Mouse (Mus musculus) cerebellum, adult 2 months (tissue): ENCODE data around the gene Sptssb.

Experiments used
- CTCF ChIP-seq: fragments of 200-500 bp; IDR thresholded peaks from 2 replicates; pipeline ENCODE4 v1.5.1; 2011; ENCODE audit warnings: low read depth, mild to moderate bottlenecking, control low read depth, low read length, moderate library complexity, borderline replicate concordance; ENCODE audit not compliant: insufficient read depth
- POLR2A ChIP-seq: fragments of 200-500 bp; IDR thresholded peaks from 2 replicates; pipeline ENCODE4 v1.6.1; 2011; ENCODE audit warnings: low read length, control low read depth, borderline replicate concordance; ENCODE audit not compliant: insufficient read depth

- TF ChIP-seq CTCF = peak; percentile 51; the same call in 1 of the 2 replicates
- TF ChIP-seq POLR2A = peak; percentile 83; the same call in 1 of the 2 replicates
Observed at GRCm38 (mm10) chr3:69860589-69861521, 1.1 kb upstream of the Sptssb start.
